Mouse (Mus musculus) CD4-positive helper T cell, adult 2 months (primary cell): ENCODE measurements around the gene Nfe2.

Experiments
- DNase-seq: peaks from one replicate; pipeline ENCODE4 v3.0.0-alpha.2; 2012; ENCODE audit warnings: low read depth, missing footprints, low spot score

Gene Nfe2

DNA sequence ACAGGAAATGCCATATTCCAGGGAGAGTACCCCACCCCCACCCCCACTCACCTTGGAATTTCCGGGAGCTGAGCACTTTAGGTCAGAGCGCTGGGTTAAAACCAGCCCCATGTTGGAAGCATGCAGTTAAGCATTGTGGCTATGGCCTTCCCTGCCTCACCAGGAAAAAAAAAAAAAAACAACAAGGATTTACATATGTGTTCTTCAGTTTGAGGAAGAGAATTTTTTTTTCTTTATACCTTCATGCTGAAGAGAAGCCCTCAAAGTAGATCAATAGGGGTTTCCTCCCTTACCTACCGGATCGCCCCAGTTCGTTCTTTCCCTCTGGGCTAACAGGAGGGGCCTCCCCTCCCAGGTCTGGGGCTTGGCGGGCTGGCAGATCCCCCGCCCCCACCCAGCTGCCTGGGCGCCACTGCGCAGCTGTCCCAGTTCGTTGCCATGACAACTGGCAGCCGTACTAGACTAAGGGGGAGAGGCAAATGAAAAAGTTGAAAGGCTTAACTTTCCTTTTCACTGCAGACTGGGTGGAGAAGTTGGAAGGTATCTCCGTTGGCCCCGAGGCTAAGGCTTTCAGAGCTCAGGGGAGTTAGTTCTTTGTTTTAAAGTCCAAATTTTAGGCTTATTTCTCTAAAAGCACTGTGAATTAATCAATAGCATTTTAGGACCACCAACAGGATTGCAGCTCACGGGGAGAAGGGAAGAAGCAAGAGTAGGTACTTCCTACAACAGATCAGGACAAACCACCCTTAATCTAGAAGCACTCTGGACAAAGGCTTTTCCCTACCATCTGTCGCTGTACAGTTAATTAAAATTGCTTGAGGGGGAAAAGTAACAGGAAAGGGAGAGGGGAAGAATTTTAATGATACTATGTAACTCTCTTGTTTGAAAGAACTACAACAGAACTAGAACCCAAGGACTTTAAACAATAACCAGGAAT is 43.0 kb downstream of the Nfe2 start:
- DNase-seq: peak; percentile 91

- DNase-seq: no peak
Measured at GRCm38 (mm10) chr15:103214149-103214548, 44.1 kb downstream of the Nfe2 start.

GRCm38 (mm10) chr15:103205156-103205555 is 53.0 kb downstream of the Nfe2 start:
- DNase-seq: peak; percentile 28

- no peak for DNase-seq
Measured at GRCm38 (mm10) chr15:103202088-103202793, 56.0 kb downstream of the Nfe2 start.
